Mouse (Mus musculus): ENCODE measurements around the gene Akr1c18. TPM values are rescaled to one million over a fixed set of nuclear protein-coding genes. Genes with fewer than 3 reads are reported as not detected.
"Not testable (repeated sequence)": the region's sequence is repeated elsewhere in the genome, so short reads cannot be mapped to it uniquely, and the experiment has no call there.

Gene Akr1c18
- not detected in 2 replicates for polyA plus RNA-seq (2012; rRNA removed)

DNA sequence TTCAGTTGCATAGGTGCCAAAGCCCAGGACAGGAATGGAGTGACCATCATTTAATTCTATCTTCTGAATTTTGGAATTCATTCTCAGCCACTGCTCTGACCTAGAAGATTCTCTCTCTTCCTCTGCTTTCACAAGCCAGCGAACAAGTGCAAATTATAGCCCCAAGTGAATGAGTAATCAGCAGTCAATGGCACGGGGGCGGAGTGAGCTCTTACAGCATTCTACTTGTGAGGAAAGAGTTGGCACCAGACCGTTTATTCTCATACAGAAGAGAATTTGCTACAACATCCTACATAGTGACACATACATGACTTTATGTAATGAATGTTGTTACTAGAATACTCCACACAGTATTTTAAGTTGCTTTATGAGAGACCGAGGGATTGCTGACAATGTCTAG lies at the start of gene Akr1c18:
Gene Akr1c18 (minus strand): TSS at position 137 of the 400 bp plus-strand sequence.
- WGBS = 36% methylated on average over 5 of the region's 5 CpGs
- no peak for DNase-seq (ENCODE audit: low read depth, low spot score)

DNA sequence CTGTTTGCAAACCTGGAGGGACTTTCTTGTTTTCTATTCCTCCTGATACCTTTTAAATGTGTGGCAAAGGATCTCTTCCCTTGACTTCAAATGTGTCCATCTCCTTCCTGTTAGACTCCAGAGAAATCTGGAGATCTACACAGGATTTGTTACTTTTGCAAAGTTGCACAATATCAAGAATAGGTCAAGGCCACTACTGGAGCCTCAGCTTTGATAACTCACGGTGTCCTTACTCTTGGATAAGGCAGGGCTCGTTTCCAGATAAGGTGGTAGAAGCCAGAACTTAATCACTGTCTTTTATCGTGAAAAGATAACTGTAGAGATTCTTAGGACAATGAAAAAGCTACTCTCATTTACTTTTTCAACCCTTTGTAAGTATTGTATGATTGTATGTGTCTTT lies 42.1 kb upstream of the Akr1c18 start:
- 35% methylated on average over 3 of the region's 3 CpGs for WGBS
- DNase-seq (ENCODE audit: low read depth, low spot score) = no peak

DNA sequence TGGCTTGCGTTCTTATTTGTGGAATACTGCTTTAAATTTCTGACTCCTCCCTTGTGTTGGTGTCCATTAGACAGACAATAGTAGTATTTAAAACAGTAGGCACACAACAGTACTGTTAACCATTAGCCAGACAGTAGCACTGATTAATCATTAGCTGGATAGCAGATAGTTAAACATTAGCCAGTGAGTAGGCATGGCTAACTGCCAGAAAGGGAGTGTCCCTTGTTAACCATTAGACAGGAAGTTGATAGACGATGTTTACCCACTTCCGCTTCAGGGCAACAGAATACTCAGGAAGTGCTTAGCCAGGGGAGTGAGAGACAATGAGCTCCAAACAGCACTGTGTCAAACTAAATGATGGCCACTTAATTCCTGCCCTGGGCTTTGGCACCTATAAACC lies 40.5 kb upstream of the Akr1c18 start, which contains the start of gene Akr1c13:
Gene Akr1c13 (plus strand): TSS at position 247 of the 400 bp plus-strand sequence.
- peak; percentile 87 for DNase-seq (ENCODE audit: low read depth, low spot score)
- 18% methylated on average over 3 of the region's 3 CpGs for WGBS

DNA sequence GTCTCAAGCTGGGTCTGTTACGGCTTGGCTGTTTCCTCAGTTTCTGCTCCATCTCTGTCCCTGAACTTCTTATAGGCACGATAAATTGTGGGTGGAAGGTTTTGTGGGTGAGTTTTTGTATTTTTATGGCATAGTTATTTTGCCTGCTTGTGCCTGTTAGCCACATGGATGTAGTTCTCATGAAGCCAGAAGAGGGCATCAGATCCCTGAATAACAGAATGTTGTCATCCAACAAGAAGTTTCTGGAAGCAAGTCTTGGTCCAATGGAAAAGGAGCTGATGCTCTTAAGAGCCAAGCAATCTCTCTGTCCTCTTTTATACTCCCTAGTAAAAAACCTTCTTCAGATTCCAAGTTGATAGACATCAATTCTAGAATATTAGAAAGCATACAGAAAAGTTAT lies 37.7 kb upstream of the Akr1c18 start:
- WGBS = 54% methylated on average over 2 of the region's 2 CpGs
- DNase-seq (ENCODE audit: low read depth, low spot score) = no peak

DNA sequence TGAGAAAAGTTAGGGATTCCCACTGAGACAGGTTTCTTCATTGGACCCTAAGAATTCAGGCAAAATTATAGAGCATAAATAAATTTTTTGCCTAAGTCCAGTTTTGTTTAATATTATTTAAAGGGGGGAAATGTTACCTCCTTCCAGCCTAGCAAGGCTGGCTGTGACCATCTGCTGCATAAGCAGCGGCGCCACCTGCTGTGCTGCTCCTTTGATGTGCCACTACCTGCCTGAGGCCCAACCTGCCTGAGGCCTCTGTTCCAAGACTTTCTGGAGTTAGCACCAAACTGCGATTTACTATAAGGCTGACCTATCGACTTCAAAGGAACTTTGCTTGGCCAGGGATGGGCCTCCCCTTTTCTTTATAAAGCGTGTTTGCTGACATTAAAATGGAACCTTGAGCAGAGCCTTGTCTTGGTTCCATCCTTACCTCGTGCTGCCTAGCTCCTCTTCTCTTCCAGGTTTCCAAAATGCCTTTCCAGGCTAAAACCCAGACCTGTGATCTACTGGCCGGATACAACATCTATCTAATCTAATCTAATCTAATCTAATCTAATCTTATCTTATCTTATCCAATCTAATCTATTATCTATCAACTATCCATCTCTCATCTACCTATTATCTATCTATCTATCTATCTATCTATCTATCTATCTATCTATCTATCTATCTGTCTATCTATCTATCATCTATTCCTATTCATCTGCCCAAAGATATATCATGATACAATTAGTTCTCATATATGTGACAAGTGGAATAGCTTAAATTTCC lies 36.4 kb upstream of the Akr1c18 start:
- not testable (repeated sequence) for DNase-seq (ENCODE audit: low read depth, low spot score)
- 51% methylated on average over 7 of the region's 7 CpGs for WGBS

DNA sequence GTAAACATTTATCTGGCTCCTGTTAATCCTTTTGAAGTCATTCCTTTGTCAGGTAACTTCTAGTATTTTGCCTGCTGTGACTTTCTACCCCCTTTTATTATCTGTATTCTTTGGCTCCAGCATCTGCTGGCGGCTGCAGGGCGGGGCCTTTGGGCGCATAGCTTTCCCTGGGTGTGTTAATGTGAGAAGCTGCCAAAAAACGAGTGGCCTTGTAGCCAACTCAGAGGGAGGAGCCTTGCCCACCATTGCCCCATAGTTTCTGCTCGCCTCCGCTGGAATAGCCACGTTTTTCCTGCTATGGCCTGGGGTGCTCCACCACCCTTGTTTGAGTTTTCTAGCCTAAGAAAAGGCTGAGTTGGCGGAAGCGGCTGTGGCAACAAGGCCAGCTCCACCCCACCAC lies 32.7 kb upstream of the Akr1c18 start:
- peak; percentile 58 for DNase-seq (ENCODE audit: low read depth, low spot score)

DNA sequence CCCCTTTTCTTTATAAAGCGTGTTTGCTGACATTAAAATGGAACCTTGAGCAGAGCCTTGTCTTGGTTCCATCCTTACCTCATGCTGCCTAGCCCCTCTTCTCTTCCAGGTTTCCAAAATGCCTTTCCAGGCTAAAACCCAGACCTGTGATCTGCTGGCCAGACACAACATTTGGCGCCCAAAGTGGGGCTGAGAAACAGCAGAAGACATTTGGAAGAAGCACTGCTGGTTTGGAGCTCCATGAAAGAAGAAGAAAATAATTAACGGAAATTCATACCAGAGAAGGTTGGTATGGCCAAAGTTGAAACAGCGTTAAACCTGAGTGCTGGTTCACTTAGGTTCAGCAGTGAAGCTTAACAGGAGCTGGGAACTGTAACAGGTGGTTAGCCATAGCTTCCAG lies 30.9 kb upstream of the Akr1c18 start:
- DNase-seq (ENCODE audit: low read depth, low spot score) = not testable (repeated sequence)
- WGBS = 93% methylated on average over 4 of the region's 4 CpGs

More for the DNA sequence above, 32.7 kb upstream of the Akr1c18 start:
- WGBS = 28% methylated on average over 9 of the region's 9 CpGs

DNA sequence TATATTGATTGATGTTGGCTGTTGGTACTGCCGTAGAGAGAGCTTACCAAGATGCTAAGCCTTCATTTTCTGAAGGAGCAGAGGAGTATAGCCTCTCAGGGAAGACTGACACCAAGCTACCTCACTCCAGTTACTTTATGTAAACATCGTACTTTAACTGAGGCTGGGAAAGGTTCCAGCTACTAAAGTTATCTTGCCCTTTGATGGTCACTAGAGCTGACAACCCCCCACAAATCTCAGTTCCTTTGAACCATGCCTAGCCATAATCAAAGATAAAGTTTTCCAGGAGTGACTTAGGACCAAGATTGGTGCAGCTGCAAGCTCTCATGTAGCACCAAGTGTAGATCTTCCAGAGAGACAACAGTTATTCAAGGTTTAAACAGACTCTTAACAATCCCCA lies 22.5 kb upstream of the Akr1c18 start:
- 9% methylated on average over 2 of the region's 2 CpGs for WGBS
- no peak for DNase-seq (ENCODE audit: low read depth, low spot score)

DNA sequence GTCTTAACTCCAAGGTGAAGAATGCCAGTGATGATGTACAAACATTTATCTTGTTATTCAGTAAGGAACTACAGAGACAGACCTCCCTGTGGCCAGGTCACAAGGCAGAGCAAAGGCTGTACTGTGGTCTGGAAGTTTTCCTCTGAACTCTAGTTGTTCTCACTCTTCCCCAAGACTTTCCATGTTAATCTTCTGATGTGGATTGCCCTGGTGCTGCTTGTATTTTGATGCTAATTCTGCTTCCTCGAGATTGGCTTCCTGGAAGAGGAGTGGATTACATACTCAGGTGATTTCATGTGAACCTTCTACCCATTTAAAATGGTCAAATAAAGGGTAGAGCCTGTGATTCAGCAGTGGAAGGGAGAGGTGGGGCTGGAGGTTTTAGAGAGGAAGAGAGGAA lies 17.6 kb upstream of the Akr1c18 start:
- 23% methylated on average over 1 of the region's 1 CpGs for WGBS
- no peak for DNase-seq (ENCODE audit: low read depth, low spot score)

DNA sequence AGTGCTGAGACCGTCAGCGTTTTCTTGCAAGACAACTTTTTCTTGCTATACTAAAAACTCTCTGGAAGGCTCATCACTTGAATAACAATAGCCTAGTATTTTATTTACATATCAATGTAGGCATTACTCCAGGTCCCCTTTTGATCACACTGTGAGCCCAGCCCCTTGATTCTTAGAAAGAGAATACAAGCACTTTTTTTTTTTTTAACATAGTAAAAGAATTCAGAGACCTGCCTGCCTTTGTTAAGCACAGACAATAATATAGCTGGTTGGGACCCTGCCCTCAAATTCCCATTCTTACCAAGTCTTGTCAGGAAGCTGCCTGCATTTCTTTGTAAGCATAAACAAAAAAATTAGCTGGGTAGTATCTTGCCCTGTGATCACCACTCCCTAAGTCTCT lies 4.8 kb upstream of the Akr1c18 start:
- no peak for DNase-seq (ENCODE audit: low read depth, low spot score)
- WGBS = 81% methylated on average over 2 of the region's 2 CpGs

DNA sequence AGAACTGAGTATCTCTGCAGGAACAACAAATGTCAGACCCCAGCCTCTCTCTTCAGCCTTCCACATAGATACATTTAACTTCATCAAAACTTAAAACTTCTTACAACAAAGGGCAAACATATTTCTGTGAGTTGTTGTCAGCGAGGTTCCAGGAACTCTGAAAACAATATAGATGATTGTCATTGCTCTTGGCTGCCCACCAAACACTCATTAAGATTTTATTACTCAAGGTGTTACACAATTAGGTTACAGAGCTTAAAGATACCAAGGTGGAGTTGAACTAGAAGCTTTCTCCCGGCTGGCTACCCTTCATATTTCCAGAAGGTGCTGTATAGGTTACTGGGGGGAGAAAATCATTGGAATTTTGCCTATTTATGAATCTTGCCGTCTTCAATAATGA lies 3.1 kb upstream of the Akr1c18 start:
- WGBS = 19% methylated on average over 3 of the region's 3 CpGs
- peak; percentile 70 for DNase-seq (ENCODE audit: low read depth, low spot score)

DNA sequence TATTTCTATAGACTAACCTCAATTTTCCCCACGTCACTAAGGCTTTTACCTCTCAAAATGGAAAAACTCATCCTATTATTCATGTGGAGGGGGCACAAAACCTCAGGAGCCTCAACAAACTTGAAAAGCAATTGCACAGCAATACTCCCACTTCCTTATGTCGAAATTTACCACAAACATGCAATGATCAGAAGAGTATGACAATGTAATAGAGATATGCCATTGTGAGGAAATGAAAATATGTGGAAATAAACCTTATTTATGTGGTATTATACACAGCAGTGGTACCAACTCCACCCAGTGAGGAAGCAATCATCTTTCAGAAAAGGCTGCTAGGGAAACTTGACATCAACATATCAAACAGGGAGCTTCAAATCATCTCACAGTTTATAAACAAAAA lies 2.5 kb upstream of the Akr1c18 start:
- WGBS = 58% methylated on average over 2 of the region's 2 CpGs
- no peak for DNase-seq (ENCODE audit: low read depth, low spot score)

DNA sequence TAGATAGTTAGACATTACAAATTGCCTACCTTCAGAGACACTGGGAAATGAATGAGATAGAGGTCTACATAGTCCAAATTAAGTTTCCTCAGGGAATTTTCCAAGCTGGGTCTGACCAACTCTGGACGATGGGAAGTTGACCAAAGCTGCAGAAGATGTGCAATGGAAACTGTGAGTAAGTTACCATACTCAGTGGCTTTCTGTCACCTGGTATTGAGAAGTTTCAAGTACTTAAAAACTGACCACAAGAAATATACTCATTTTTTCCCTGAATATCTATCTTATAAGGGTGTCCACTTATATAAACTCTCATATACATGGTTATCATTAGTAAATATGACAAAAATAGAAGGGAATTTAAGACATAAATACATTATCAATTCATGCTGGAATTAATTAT lies 6.2 kb downstream of the Akr1c18 start:
- no peak for DNase-seq (ENCODE audit: low read depth, low spot score)
- WGBS = 79% methylated on average over 1 of the region's 1 CpGs

DNA sequence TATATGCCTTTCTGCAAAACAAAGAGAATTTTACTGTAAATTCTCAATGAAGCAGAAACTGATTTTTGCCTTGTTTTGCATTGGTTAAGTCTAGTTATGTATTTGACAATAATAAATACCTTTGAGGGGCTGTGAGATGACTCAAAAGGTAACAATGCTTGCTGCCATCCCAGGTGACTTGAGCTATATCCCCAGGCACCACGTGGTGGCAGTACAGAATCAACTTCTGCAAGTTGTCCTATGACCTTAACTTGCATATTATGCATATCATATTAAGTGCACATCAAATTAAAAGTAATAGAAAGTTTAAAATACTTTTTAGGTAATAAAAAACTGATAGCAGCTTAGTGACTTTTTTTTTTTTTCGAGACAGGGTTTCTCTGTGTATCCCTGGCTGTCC lies 17.4 kb downstream of the Akr1c18 start:
- DNase-seq (ENCODE audit: low read depth, low spot score) = no peak
- 37% methylated on average over 2 of the region's 2 CpGs for WGBS

DNA sequence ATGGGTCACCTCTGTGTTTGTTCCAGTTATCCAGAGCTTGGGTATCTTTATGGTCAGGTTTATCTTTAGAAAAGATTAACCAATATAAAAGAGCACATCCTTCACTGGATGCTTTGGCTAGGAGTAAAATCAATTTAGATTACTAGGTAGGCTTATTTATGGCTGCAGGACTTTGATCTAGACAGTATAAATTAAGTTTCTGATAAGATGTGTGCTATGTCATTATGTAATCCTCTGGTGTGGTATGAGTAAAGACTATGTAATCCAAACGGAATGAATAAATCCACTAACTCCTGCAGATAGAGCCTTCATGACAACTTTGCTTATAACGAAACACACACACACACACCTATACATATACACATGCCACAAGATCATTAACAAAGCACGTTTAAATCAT lies 18.7 kb downstream of the Akr1c18 start:
- DNase-seq (ENCODE audit: low read depth, low spot score) = no peak
- WGBS = 25% methylated on average over 3 of the region's 3 CpGs

DNA sequence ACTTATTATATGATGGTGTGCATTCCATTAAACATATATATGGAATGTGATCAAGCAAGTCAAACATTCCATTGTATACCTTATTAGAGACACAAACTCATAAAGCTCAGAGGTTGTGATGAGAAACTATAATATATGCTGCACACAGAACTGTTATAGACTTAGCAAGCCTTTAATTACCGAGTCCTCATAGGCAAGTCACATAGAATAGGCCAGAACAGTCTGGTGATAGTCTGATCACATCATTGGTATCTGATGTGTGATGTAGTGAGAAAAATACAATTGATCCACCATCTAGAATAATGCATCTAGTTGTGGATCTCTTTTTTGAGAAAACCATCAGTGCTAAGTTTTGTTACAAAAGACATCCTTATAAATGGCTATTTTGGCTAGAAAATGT lies 19.1 kb downstream of the Akr1c18 start:
- 69% methylated on average over 1 of the region's 1 CpGs for WGBS
- no peak for DNase-seq (ENCODE audit: low read depth, low spot score)

DNA sequence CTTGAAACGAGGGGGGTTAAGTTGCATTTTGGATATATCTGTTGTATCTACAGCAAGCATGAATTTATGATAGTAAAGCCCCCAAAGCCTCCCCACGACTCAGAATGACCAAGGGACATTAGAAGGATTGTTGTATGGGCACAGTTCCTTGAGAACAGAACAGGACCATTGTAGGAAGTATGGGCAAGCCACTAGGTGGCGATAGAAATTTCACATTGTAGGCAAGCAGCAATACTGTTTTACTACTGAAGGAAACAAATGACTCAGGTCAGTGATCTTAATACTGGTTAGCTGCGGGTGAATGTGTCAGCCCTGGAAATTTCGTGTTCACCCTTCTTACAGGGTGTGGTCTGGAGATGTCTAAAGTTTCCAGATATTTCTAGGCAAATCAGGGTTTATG lies 21.4 kb downstream of the Akr1c18 start:
- WGBS = 26% methylated on average over 5 of the region's 5 CpGs
- DNase-seq (ENCODE audit: low read depth, low spot score) = no peak

DNA sequence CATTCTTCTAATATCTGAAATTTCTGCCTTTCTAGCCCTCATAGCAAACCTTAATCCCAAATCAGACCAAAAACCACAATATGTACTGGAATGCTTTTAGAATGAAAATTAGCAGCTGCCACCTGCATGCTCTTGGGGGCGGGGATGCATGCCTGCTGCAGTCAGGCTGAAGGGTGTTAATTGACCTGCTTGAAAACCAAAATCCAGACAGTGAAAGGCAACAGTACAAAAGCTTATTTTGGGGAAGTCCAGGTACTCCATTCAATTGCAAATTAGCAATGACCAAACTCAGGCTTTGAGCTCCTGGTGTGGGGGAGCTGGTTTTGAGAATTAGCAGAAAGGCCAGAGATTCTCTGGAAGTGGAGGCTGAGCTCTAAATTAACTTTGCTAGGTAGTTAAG lies 24.6 kb downstream of the Akr1c18 start:
- DNase-seq (ENCODE audit: low read depth, low spot score) = not testable (repeated sequence)
- 88% methylated on average over 1 of the region's 1 CpGs for WGBS

DNA sequence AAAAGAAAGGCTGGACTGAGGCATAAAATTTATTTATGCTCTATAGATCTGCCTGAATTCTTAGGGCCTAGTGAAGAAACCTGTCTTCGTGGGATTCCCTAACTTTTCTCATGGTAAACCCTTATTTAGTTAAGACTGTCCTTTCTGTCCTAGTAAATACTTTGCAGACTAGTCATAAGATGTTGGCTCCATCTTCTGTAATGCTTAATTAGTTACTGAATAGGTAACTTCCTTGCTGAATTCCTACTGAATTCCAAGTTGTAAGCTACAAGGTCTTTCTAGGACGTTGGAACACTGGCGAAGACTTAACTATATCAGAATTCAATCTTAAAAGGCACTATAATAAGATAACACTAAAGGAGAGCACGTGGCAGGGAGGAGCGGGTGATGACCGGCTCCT lies 26.0 kb downstream of the Akr1c18 start:
- not testable (repeated sequence) for DNase-seq (ENCODE audit: low read depth, low spot score)
- 92% methylated on average over 6 of the region's 6 CpGs for WGBS

DNA sequence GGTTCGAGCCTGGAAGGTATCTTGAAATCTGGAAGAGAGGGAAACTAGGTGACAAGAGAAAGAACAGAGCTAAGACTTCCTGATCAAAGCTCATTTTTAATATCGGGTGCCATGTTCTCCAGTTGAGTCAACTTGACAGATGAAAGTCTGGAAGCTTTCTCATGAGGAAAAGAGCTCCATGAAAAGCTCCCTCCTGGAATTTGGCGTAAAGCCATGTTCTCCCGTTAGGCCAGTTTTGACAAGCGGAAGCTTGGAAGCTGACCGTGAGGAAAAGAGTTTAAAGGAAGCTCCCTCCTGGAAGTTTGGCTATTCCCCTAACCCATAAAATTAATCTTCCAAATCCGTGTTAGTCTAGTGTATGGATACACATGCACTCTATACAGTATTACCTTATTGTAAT lies 27.3 kb downstream of the Akr1c18 start:
- WGBS = 70% methylated on average over 7 of the region's 7 CpGs

DNA sequence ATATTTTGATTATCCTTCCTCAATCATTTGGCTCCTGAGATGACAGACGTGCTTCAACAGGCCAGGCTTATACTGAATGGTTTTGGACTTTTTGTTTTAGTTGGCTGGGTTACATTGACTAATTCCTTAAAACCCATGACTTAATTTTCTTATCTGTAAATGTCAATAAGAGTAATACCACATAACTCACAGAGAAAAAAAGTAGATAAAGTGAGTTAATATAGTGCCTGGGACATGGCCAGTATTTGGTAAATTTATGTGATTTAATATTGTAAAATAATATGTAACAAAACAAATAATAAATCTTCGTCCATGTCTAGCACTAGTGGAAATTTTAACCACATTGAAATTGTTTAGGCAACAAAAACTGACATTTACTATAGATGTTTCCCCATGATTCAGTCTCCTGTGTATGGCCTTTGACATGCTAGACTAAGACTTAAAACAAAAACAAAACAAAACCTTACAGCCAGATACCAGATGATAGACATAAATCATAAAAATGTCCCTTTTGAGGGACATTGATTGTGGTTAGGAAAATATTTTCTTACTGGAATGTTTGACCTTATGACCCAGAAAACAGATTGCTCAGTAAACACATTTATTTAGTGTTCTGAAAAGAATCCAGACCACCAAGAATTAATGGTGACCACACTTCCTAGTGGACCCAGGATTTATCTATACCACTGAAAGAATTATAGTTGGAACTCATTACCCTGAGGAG lies 31.1 kb downstream of the Akr1c18 start:
- DNase-seq (ENCODE audit: low read depth, low spot score) = no peak
- 60% methylated on average over 2 of the region's 2 CpGs for WGBS

More for the DNA sequence above, 27.3 kb downstream of the Akr1c18 start:
- no peak for DNase-seq (ENCODE audit: low read depth, low spot score)
